23 mouse cellular contexts compared by ENCODE assay signal in the genomic region with DNA sequence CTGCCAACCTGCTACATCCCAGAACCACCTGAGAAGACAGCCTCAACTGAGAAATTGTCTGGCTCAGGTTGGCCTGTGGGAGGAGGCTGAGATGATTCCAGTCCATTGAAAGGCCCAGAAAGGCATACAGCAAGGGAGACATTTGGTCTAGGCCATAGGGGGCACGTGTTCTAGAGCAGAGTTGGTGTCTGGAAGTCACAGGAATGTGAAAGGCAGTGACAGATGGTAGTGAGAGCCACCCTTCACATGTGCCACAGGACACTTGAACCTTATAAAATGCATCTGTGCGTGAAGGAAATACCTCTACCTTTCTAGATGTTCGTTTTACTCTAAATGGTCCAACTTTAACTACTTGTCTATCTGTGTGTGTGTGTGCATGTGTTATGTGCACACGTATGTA.
DNase-seq lines count a peak whose midpoint lies in the region; ATAC-seq and TF ChIP-seq lines count a peak whose summit lies in the region.
"Had no signal": no experiment of that assay in that cellular context is flagged by ENCODE, and none has a peak within 500 bp of the region (broad histone marks: within the 10 kb centered on the region; RNA-seq: fewer than 3 reads in every experiment).

No protein-coding gene starts in this region.

- no peak for TF ChIP-seq CTCF in C2C12 (IDR thresholded peaks at IDR 0.05; ENCODE audit: control insufficient read depth, insufficient read depth, insufficient read length)

- no peaks in the 10 kb centered on the region for H3K79me2 ChIP-seq in C2C12 (ENCODE audit: control insufficient read depth, insufficient read depth)
- H3K79me2 ChIP-seq in myocyte (ENCODE audit: control insufficient read depth, insufficient read depth), result no peaks in the 10 kb centered on the region

- no peak overlapping the region for H3K27ac ChIP-seq in intestine, embryonic 15.5 days

- H3K27me3 ChIP-seq in C2C12 (ENCODE audit: control insufficient read depth, insufficient read depth, insufficient read length) (no peaks in the 10 kb centered on the region), myocyte (ENCODE audit: control insufficient read depth, insufficient read depth, insufficient read length) (no peaks in the 10 kb centered on the region)
- H3K27me3 ChIP-seq in intestine, embryonic 15.5 days (replicated peaks), result no peaks in the 10 kb centered on the region
- H3K27me3 ChIP-seq: CH12.LX, Patski had no signal

- H3K79me3 ChIP-seq in C2C12 (ENCODE audit: low read depth), result no peaks in the 10 kb centered on the region

- no peak overlapping the region for H3ac ChIP-seq in C2C12 (ENCODE audit: control insufficient read depth, insufficient read length, low read depth)
- no peak overlapping the region for H3ac ChIP-seq in myocyte (ENCODE audit: control insufficient read depth, insufficient read length)

- H3K36me3 ChIP-seq in C2C12 (ENCODE audit: control insufficient read depth, insufficient read depth), result no peaks in the 10 kb centered on the region
- no peaks in the 10 kb centered on the region for H3K36me3 ChIP-seq in myocyte (ENCODE audit: control insufficient read depth, insufficient read depth)
- no peaks in the 10 kb centered on the region for H3K36me3 ChIP-seq in intestine, embryonic 15.5 days
- H3K36me3 ChIP-seq: G1E had no signal

- ATAC-seq in intestine, embryonic 15.5 days, result no peak
- ATAC-seq: activated CD4-positive, CD25-positive, alpha-beta regulatory T cell, adult 4 months; CD4-positive, CD25-positive, alpha-beta regulatory T cell, adult 4 months; Patski had no signal

- H3K4me3 ChIP-seq in C2C12 (ENCODE audit: insufficient read depth, poor library complexity, severe bottlenecking) (no peak overlapping the region), myocyte (no peak overlapping the region)
- no peak overlapping the region for H3K4me3 ChIP-seq in intestine, embryonic 15.5 days (replicated peaks)

- H3K4me1 ChIP-seq in intestine, embryonic 15.5 days (replicated peaks), result no peaks in the 10 kb centered on the region

- H3K9me3 ChIP-seq in intestine, embryonic 15.5 days, result no peaks in the 10 kb centered on the region; the same call in 1 of the 2 replicates
- H3K9me3 ChIP-seq: G1E had no signal

- H3K4me2 ChIP-seq in myocyte (ENCODE audit: low read depth), result no peak overlapping the region
- H3K4me2 ChIP-seq in intestine, embryonic 15.5 days (replicated peaks), result no peak overlapping the region

- H3K9ac ChIP-seq in intestine, embryonic 15.5 days, result no peak overlapping the region

- WGBS in intestine, embryonic 15.5 days, result 78% methylated on average over 4 of the region's 4 CpGs

- no peak for TF ChIP-seq POLR2A in myocyte (IDR thresholded peaks at IDR 0.05; ENCODE audit: insufficient read length, low read depth)

- peak; percentile 39 to 48 for DNase-seq in cerebellum, postnatal 25 days
- no peak for DNase-seq in cerebellum, adult 18-20 months
- peak; percentile 41 for DNase-seq in brain, adult 2 months (ENCODE audit: low read depth, low spot score)
- no peak for DNase-seq in heart, adult 18-20 months
- DNase-seq in layer of hippocampus, adult 8-10 months (ENCODE audit: low spot score in 2 of 2), result no peak
- DNase-seq: adrenal gland, adult 2 months; adrenal gland, adult 8-10 months; adrenal gland, postnatal 10 days; adrenal gland, postnatal 14 days; adrenal gland, postnatal 25 days; adrenal gland, postnatal 36 days; B cell, adult 2 months; cerebellum, adult 11 months; cerebellum, adult 11-12 months; cerebellum, adult 8-10 months had no signal

TF ChIP-seq in C2C12, 6 proteins besides CTCF, POLR2A, EP300 and RAD21:
- no peak for TF ChIP-seq FOSL1 (IDR thresholded peaks at IDR 0.05; ENCODE audit: insufficient read depth, low read length, poor library complexity, severe bottlenecking)
- peak; percentile 29 for TF ChIP-seq MYOD1 (IDR thresholded peaks at IDR 0.05; ENCODE audit: control insufficient read depth, insufficient read length, low read depth)

TF ChIP-seq in myocyte, 11 proteins besides CTCF, POLR2A, EP300 and RAD21:
- TF ChIP-seq POLR2AphosphoS2 (IDR thresholded peaks at IDR 0.05; ENCODE audit: insufficient read length, low read depth) (no peak), E2F4 (IDR thresholded peaks at IDR 0.05; ENCODE audit: insufficient read depth) (no peak), USF1 (IDR thresholded peaks at IDR 0.05; ENCODE audit: low read depth) (no peak), SRF (IDR thresholded peaks at IDR 0.05; ENCODE audit: control insufficient read depth, insufficient read length, low read depth) (no peak), MYOG (IDR thresholded peaks at IDR 0.05; ENCODE audit: control insufficient read depth in 1 of 3, insufficient read depth in 1 of 3, insufficient read length in 2 of 3, low read depth in 2 of 3) (peak in 1 of 3 experiments; percentile 10), REST (IDR thresholded peaks at IDR 0.05; ENCODE audit: insufficient read depth, insufficient read length) (no peak), CEBPB (IDR thresholded peaks at IDR 0.05; ENCODE audit: insufficient read depth, poor library complexity, severe bottlenecking) (no peak), MYOD1 (IDR thresholded peaks at IDR 0.05; ENCODE audit: control insufficient read depth in 1 of 3, insufficient read length in 2 of 3, low read depth in 2 of 3) (peak; percentile 3 to 86 (median 81)), TCF3 (IDR thresholded peaks at IDR 0.05; ENCODE audit: insufficient read length, low read depth) (no peak), MAX (IDR thresholded peaks at IDR 0.05; ENCODE audit: low read depth) (no peak)

Comparison
In these comparisons a context has a peak if more than half of its experiments do, and no peak if none do; other contexts are left out.
1. DNase-seq: peak in cerebellum, postnatal 25 days (2 of 2) and brain, adult 2 months (single experiment); none in cerebellum, adult 18-20 months (0 of 2), heart, adult 18-20 months (0 of 2) and layer of hippocampus, adult 8-10 months (0 of 2).